Mouse (Mus musculus) E14TG2a.4 (cell line): Measurements from ENCODE around the gene Sumf2.
"Not testable (repeated sequence)": the region's sequence is repeated elsewhere in the genome, so short reads cannot be mapped to it uniquely, and the experiment has no call there.

Source experiments
- H3K27me3 ChIP-seq: 2 replicates; pipeline ENCODE4 v1.6.1; 2014; ENCODE audit warnings: low read length, control low read depth; ENCODE audit not compliant: insufficient read depth
- H3K36me3 ChIP-seq: 2 replicates; pipeline ENCODE4 v1.6.1; 2014; ENCODE audit warnings: low read length, control low read depth; ENCODE audit not compliant: insufficient read depth
- H3K4me1 ChIP-seq: replicated peaks from 2 replicates; pipeline ENCODE4 v1.6.1; 2014; ENCODE audit warnings: low read depth, low read length, control low read depth
- H3K4me3 ChIP-seq: replicated peaks from 2 replicates; pipeline ENCODE4 v1.5.1; 2014; ENCODE audit warnings: mild to moderate bottlenecking, low read length
- H3K9me3 ChIP-seq: 2 replicates; pipeline ENCODE4 v1.6.1; 2014; ENCODE audit warnings: low read length, control low read depth
- CTCF ChIP-seq: conservative IDR thresholded peaks from 2 replicates; pipeline ENCODE4 v1.5.1; 2014; ENCODE audit warnings: low read length
- NANOG ChIP-seq: IDR thresholded peaks from 2 replicates; pipeline ENCODE4 v1.6.1; 2014; ENCODE audit warnings: borderline replicate concordance, low read length, mixed read lengths
- POU5F1 ChIP-seq: IDR thresholded peaks from 2 replicates; pipeline ENCODE4 v1.6.1; 2014; ENCODE audit warnings: low read length, borderline replicate concordance

Sumf2 gene

GRCm38 (mm10) chr5:129871238-129871637, 24.5 kb downstream of the Sumf2 start:
- no peaks in the 10 kb centered on the region for H3K36me3 ChIP-seq
- peaks cover 51% of the 10 kb centered on the region for H3K4me1 ChIP-seq
- H3K27me3 ChIP-seq: no peaks in the 10 kb centered on the region
- no peak overlapping the region for H3K4me3 ChIP-seq
- no peaks in the 10 kb centered on the region for H3K9me3 ChIP-seq
- no peak for TF ChIP-seq CTCF
- TF ChIP-seq NANOG: no peak
- TF ChIP-seq POU5F1: no peak

DNA sequence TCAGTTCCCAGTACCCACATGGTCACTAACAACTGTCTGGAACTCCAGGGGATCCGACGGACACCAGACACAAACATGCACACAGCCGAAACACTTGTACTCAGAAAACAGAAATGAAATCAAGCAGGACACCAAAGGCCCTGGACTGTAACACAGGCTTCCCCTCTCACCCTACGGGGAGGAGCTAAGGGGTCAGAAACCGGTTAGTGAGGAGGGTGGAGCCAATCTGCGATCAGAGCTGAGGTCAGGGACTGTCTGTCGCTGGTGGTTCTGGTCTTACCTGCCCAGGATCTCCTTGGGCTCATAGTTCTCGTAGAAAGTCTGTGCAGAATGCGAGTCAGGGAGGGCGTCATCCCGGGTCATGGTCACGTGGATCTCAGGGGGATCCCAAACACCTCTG, 27.2 kb downstream of the Sumf2 start:
- Histone ChIP-seq H3K9me3 (no peaks in the 10 kb centered on the region), H3K27me3 (no peaks in the 10 kb centered on the region), H3K4me3 (peak overlapping the region; percentile 62), H3K36me3 (no peaks in the 10 kb centered on the region), H3K4me1 (peaks cover 48% of the 10 kb centered on the region)
- TF ChIP-seq NANOG: no peak

GRCm38 (mm10) chr5:129875098-129875497, 28.3 kb downstream of the Sumf2 start:
- Histone ChIP-seq H3K27me3 (no peaks in the 10 kb centered on the region), H3K9me3 (no peaks in the 10 kb centered on the region), H3K4me3 (peak overlapping the region; percentile 67), H3K36me3 (peaks cover 5% of the 10 kb centered on the region), H3K4me1 (peaks cover 36% of the 10 kb centered on the region)
- TF ChIP-seq CTCF (no peak), NANOG (no peak), POU5F1 (no peak)

GRCm38 (mm10) chr5:129877731-129878455, 31.1 kb downstream of the Sumf2 start:
- H3K9me3 ChIP-seq: no peaks in the 10 kb centered on the region
- no peaks in the 10 kb centered on the region for H3K27me3 ChIP-seq
- peaks cover 32% of the 10 kb centered on the region for H3K36me3 ChIP-seq
- no peak for TF ChIP-seq CTCF
- TF ChIP-seq NANOG: no peak
- no peak for TF ChIP-seq POU5F1
- H3K4me1 ChIP-seq: peaks cover 35% of the 10 kb centered on the region
- H3K4me3 ChIP-seq: no peak overlapping the region

DNA sequence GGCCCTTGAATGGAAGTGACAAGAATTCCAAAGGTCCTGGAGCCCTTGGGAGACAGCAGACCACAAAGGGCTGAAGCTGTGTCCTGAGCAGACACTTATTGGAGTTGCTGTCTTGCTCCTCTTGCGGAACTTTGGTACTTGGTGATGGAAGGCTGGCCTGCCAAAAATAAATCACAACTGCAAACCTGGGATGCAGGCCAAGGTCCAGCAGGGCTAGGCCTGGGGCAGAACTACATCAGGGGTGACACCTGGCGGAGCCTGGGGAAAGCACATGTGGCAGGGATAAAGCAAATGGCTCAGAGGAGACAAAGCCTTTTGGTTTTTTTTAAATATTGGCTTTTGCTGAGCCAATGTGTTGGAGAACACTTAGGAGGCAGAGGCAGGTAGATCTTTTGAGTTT, 32.2 kb downstream of the Sumf2 start:
- no peak for TF ChIP-seq NANOG
- peak; percentile 68 for TF ChIP-seq CTCF
- peaks cover 32% of the 10 kb centered on the region for H3K4me1 ChIP-seq
- H3K27me3 ChIP-seq: no peaks in the 10 kb centered on the region
- no peak overlapping the region for H3K4me3 ChIP-seq
- H3K36me3 ChIP-seq: peaks cover 40% of the 10 kb centered on the region
- H3K9me3 ChIP-seq: no peaks in the 10 kb centered on the region

DNA sequence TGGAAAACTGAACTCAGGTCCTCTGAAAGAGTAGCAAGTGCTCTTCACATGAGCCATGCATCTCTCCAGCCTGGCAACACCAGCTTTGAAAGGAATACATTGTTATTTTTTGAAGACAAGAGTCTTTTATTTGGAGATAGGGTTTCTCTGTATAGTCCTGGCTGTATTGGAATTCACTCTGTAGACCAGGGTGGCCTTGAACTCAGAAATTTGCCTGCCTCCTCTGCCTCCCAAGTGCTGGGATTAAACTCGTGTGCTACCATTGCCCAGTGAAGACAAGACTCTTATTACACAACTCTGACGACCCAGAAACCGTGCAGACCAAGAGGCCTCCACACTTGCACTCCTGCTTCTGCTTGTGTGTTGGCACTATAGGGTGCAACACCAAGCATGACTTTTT, 33.1 kb downstream of the Sumf2 start:
- no peak for TF ChIP-seq CTCF
- H3K4me3 ChIP-seq: no peak overlapping the region
- H3K4me1 ChIP-seq: peaks cover 34% of the 10 kb centered on the region

GRCm38 (mm10) chr5:129886271-129886670, 39.5 kb downstream of the Sumf2 start:
- Histone ChIP-seq H3K27me3 (no peaks in the 10 kb centered on the region), H3K9me3 (peaks cover 9% of the 10 kb centered on the region), H3K4me3 (peak overlapping the region; percentile 96), H3K4me1 (peaks cover 47% of the 10 kb centered on the region), H3K36me3 (peaks cover 41% of the 10 kb centered on the region)
- TF ChIP-seq POU5F1: no peak
- TF ChIP-seq NANOG: no peak
- no peak for TF ChIP-seq CTCF

More for the DNA sequence above, 33.1 kb downstream of the Sumf2 start:
- Histone ChIP-seq H3K9me3 (no peaks in the 10 kb centered on the region), H3K36me3 (peaks cover 50% of the 10 kb centered on the region), H3K27me3 (no peaks in the 10 kb centered on the region)

GRCm38 (mm10) chr5:129886911-129887636, 40.3 kb downstream of the Sumf2 start, which contains the start of gene Chchd2:
Chchd2 (minus strand) TSS chr5:129887470.
- peak within 1 kb of the TSS; percentile 96 for H3K4me3 ChIP-seq
- TF ChIP-seq POU5F1 (no peak), CTCF (no peak), NANOG (no peak)
- H3K9me3 ChIP-seq: peaks cover 9% of the 10 kb centered on the region
- no peaks in the 10 kb centered on the region for H3K27me3 ChIP-seq
- H3K4me1 ChIP-seq: peaks cover 48% of the 10 kb centered on the region
- H3K36me3 ChIP-seq: peaks cover 33% of the 10 kb centered on the region

- H3K27me3 ChIP-seq, H3K4me3 ChIP-seq, H3K36me3 ChIP-seq, H3K9me3 ChIP-seq: not testable (repeated sequence)
- peaks cover 34% of the 10 kb centered on the region for H3K4me1 ChIP-seq
These were observed 43.6 kb downstream of the Sumf2 start for GRCm38 (mm10) chr5:129890390-129890789.
